Mouse (Mus musculus) cortical plate, adult 2 months (tissue): ENCODE results near the gene Smpx.

Experiments
- CTCF ChIP-seq: fragments of 200-500 bp; IDR thresholded peaks from 2 replicates; pipeline ENCODE4 v1.5.1; 2011; ENCODE audit warnings: mild to moderate bottlenecking, control low read depth, low read length; ENCODE audit not compliant: insufficient read depth; ENCODE audit errors: extremely low read depth
- POLR2A ChIP-seq: fragments of 200-500 bp; IDR thresholded peaks from 2 replicates; pipeline ENCODE4 v1.6.1; 2011; ENCODE audit warnings: mild to moderate bottlenecking, low read length, control low read depth; ENCODE audit not compliant: insufficient read depth; ENCODE audit errors: extremely low read depth

GRCm38 (mm10) chrX:157731658-157732314 is 33.1 kb downstream of the Smpx start:
- peak; percentile 72 for TF ChIP-seq CTCF
- no peak for TF ChIP-seq POLR2A
